Mouse (Mus musculus) 3134 (cell line): ENCODE data around the gene Efhd1.

Experiments
- DNase-seq: peaks from one replicate; pipeline ENCODE4 v3.0.0-alpha.2; 2011; ENCODE audit warnings: low spot score; ENCODE audit not compliant: insufficient read length; ENCODE audit errors: extremely low read depth

Gene Efhd1

GRCm38 (mm10) chr1:87266296-87267090 lies 2.3 kb downstream of the Efhd1 start:
- DNase-seq = no peak

DNA sequence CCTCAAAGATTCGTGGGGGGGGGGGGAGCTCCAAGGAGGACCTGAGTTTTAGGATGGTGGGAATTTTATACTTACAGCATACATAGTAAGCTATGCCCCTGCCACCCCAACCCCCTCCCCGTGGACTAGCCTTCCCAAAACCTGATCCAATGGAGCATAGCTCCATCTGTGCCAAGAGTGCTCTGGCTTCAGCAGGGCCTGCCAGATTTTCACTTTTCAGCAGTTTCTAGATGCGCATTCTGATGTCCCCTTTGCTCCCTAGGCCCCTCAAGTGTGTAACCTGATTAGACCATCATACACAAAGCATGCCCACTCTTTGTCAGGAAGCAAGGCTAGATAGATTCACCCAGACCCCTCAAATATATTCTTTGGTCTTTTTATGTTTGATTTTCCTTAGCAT lies 6.0 kb downstream of the Efhd1 start:
- no peak for DNase-seq

DNA sequence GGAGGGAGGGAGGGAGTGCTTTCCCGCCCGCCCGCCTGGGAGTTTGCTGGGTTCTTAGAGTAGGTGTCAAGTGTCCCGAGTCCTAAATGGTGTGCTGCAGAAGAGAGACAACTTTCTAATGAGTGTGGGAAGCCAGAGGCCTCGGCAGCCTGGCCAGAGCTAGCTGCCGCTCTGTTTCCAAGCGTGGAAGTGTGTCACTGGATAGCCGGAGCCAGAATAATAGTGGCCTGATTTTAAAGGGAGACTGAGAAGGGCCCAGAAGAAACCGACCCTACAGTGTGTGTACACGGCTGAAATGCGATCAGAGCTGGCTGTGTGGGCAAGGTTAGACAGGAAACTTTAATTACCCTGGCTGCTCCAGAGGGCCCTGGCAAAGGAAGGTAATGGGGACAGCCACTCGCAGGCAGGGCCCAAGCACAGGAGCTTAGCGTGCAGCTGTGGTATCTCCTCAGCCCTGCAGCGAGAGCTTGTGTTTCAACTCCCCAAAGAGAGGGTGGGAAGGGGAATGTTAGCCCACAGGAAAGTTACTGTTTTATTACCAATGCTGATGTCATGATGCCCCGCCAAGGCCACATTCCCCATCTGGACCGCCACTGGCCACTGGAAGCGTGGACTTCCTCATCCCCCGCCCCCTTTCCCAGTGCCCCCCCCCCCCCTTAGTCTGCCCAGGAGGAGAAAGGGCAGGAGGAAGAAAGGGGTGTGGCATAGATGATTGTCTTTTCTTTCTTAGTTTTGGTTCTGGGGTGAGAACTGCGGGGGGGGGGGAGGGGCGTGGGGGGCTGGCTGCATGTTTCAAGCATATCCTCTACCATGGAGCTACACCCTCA lies 6.7 kb downstream of the Efhd1 start:
- no peak for DNase-seq

DNA sequence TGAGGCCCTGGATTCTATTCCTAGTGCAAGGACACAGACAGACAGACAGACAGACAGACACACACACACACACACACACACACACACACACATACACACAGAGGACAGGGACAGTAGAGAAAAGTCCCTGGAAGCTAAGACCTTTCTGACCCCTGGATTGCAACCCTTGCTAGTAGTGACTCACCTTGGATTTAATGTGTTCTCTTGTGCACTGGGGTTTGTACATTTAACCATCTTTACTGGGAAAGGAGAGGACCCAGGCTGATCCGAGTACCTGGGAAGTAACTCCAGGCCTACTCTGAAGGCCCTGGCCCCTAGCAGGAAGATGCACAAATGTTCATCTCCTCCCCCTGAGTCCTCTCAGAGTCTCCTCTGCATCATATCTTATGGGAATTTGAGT lies 7.4 kb downstream of the Efhd1 start:
- no peak for DNase-seq

- DNase-seq = peak; percentile 49
Observed at GRCm38 (mm10) chr1:87272462-87272861, 8.3 kb downstream of the Efhd1 start.

- DNase-seq = peak; percentile 34
Observed at GRCm38 (mm10) chr1:87273514-87273942, 9.4 kb downstream of the Efhd1 start.

DNA sequence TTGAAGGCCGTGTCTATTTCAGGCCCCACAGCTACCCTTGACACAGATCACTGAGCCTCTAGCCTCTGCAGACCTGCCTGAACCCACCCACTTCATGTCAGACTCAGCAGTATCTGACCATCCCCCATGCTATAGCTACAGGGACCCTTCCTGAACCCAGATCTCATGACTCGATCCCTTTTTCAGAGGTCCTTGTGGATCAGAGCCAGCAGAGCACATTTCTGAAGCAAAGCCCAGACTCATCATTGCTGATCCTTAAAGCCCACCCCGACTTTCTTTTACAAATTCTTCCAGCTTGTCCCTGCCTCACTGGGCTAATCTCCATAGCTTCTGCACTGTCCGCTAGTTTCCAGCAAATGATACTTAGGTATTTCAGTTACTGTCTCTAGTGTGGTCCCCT lies 10.0 kb downstream of the Efhd1 start:
- no peak for DNase-seq

DNA sequence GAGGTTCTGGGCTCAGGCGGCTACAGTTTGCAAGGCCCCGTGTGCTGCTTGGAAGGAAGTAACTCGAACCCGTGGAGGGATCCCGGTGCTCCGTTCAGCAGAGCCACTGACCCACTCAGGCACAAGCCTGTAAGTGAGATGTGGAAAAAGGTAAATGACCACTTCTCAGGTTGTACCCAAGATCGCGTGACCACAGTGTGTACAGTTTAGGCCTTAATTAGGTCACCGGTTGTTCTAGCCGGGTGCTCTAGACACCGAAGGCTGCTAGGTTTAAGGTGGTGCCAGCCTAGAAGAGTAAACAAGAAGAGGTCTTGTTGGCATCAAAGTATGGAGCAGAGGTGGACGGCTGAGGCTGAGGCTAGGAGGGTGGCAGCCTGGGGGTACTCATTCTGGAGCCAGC lies 11.0 kb downstream of the Efhd1 start:
- no peak for DNase-seq

GRCm38 (mm10) chr1:87276056-87276455 lies 11.9 kb downstream of the Efhd1 start:
- DNase-seq = no peak

- no peak for DNase-seq
Observed at GRCm38 (mm10) chr1:87280281-87280680, 16.1 kb downstream of the Efhd1 start.

DNA sequence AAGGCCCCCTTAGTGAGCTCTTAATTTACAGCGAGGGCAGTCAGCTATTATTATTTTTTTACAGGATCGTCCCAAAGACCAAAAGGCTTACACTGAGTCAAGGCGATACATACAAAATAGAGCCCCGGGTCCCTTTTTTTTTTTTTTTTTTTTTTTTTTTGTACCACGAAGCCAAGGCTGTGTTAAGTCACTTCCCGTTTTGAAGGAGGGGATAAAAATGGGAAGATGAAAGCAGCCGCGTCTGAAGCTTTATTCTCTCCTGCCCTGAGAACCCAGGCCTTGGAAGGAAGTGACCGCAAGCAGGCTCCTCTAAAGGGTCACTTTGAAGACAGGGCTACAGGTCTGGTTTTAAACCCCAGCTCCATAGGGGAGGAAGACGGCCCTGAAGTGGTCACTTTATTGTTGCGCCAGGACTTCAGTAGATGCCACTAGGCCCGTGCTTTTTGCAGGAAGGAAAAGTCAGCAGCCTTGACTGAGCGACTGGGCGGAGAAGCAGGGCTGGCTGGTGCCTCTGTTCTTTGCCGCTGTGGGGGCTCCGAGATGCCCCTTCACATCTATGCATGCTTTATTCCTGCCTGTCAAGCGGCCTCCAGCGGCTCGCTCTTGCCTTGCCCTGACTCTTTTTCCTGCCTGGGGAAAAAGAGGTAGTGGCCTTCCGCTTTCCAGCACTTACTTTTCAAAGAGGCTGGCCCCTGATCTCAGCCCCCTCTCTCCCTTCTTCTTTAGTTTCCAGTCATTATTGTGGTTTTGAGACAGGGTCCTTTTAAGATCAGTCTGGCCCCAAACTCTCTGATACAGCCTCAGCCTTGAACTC lies 17.6 kb downstream of the Efhd1 start:
- no peak for DNase-seq

DNA sequence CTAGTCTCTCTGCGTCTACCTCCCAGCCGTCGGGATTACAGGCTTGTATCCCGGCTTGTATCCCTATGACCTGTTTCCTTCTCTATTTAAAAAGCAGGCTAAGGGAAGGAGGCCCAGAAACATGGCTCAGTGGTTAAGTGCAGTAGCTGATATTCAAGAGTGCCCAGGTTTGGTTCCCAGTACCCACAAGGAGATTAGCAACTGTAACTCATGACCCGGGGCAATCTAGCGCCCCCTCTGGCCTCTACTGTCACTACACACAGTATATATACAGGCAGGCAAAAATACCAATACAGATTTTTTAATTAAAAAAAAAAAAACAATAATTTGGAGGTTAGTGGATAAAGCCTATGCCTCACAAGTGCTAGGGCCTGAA lies 18.2 kb downstream of the Efhd1 start:
- DNase-seq = no peak

DNA sequence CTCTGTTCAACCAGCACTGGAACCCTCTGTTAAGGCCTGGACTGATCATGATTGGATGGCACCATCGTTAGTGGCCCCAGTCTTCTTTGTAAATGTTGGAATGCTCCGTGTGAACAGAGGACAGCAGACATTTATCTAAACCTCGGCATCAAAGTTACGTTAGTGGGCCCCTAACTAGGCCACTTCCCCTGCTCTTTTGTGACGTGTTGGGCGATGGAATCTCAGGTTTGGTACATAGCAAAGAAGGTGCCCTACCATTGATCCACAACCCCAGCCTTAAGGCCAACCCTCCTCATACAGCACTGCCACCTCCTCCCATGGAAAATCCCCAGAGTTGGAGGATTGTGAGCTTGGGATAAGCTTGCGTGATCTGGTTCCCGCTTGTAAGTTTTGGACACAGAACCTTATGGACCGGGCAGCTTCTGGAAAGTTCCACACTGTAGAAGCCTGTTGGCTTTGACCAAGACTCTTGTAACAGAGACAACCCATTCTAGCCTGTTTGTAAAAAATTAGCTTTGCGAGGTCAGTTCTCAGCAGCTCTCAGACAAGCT lies 19.3 kb downstream of the Efhd1 start:
- DNase-seq = no peak

DNA sequence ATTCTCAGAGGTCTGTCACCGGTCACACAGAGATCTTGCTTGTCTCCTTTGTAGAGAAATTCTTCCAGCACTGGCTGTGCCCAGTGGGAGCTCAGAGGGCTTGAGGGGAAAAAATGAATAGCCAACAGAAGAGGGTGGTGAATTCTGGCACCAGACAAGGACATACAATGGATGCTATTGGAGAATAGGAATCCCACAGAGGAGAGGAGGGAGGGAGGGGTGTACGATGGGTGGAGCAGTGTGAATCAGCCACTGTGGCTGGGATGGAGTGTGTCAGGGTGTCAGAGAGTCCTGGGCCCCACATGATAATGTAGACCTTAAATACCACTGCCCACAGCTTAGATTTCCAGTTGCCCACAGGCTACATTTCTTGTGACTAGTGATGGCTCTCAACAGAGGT lies 22.9 kb downstream of the Efhd1 start:
- DNase-seq = no peak

- no peak for DNase-seq
Observed at GRCm38 (mm10) chr1:87291416-87291815, 27.3 kb downstream of the Efhd1 start.

GRCm38 (mm10) chr1:87292420-87293190 lies 28.4 kb downstream of the Efhd1 start:
- no peak for DNase-seq

DNA sequence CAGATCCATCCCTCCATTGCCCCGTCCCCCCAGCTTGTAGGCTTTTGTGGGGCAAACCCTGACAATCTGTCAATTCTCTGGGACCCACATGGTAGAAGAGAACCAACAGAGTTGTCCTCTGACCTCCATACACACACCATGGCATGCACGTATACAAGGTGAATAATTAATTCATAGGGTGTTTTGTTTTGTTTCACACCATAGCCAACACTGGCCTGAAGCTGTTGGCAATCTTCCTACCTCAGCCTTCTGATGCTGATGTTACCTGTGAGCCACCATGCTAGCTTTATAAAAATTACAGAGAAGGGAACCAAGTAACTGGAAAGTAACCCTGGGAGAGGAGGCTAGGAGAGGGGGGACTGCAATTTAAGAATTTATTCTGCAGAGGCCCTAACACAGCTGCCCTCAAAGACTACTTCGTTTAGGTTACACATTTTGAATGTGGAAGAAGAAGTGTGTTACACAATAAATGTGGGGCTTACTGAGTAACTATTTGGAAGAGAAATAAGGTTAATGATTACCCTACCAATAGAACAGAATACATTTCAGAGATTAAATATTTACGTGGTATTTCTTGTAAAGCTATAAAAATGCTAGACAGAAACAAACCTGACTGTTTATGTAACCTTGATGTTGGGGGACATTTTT lies 30.0 kb downstream of the Efhd1 start:
- DNase-seq = no peak

DNA sequence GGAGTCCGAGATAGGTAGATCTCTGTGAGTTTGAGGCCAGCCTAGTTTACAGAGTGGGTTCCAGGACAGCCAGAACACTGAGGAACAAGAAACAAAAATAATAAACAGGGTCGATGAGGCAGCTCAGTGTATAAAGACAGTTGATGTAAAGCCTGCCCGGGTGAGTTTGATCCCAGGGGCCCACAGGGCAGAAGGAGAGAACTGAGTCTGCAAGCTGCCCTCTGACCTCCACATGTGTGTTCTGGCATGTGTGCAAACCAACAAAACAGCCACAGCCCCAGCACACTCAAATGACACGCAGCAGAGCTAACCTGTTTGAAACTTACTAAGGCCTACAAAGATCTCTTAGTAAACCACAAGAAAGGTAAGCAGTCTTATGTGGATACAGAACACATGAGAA lies 30.8 kb downstream of the Efhd1 start:
- no peak for DNase-seq

DNA sequence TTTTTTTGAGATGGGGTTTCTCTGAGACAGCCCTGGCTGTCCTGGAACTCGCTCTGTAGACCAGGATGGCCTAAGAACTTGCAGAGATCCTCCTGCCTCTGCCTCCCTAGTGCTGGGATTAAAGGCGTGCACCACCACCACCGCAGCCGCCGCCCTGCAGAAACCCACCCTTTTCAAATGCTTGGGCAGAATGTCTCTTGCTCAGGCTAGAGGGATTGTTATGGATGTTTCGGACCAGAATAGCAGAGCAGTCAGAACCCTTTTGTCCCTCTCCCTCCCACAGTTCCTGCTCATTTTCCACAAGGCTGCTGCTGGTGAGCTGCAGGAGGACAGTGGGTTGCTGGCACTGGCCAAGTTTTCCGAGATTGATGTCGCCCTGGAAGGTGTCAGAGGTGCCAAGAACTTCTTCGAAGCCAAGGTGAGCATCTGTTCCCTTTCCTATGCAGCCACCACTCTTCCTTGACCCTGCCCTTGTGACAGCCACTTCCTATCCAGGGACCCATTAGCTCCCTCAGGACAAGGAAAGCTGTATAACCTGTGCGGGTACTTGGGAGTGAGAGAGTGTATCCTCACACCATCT lies 33.3 kb downstream of the Efhd1 start:
- DNase-seq = no peak
